Mouse (Mus musculus): ENCODE data around the gene Icam4.
A peak's percentile ranks its signal among the peaks of the same experiment; 100 is the strongest.

The Icam4 gene

GRCm38 (mm10) chr9:21012368-21012767, 16.8 kb upstream of the Icam4 start:
- DNase-seq: no peak

- no peak for DNase-seq
Observed at GRCm38 (mm10) chr9:21014691-21015570, 14.2 kb upstream of the Icam4 start.

- no peak for DNase-seq
Observed at GRCm38 (mm10) chr9:21015571-21016130, 13.5 kb upstream of the Icam4 start, which contains the start of gene Icam1. TSS of gene Icam1 (plus strand) at chr9:21015985.

GRCm38 (mm10) chr9:21016331-21017176, 12.6 kb upstream of the Icam4 start:
- no peak for DNase-seq

- DNase-seq: no peak
Observed at GRCm38 (mm10) chr9:21017177-21017575, 12.0 kb upstream of the Icam4 start.

GRCm38 (mm10) chr9:21018600-21018999, 10.6 kb upstream of the Icam4 start:
- DNase-seq: no peak

- no peak for DNase-seq
Observed at GRCm38 (mm10) chr9:21021363-21021762, 7.8 kb upstream of the Icam4 start.

- no peak for DNase-seq
Observed at GRCm38 (mm10) chr9:21022288-21022687, 6.9 kb upstream of the Icam4 start.

GRCm38 (mm10) chr9:21022726-21023125, 6.4 kb upstream of the Icam4 start:
- no peak for DNase-seq

GRCm38 (mm10) chr9:21025258-21025810, 3.8 kb upstream of the Icam4 start:
- no peak for DNase-seq

GRCm38 (mm10) chr9:21026849-21027248, 2.3 kb upstream of the Icam4 start:
- DNase-seq: no peak

- no peak for DNase-seq
Observed at GRCm38 (mm10) chr9:21027774-21028290, 1.3 kb upstream of the Icam4 start.

GRCm38 (mm10) chr9:21028560-21029110, 538 bp upstream of the Icam4 start:
- no peak for DNase-seq

- DNase-seq: no peak
Observed at GRCm38 (mm10) chr9:21030055-21030600, 955 bp downstream of the Icam4 start.

GRCm38 (mm10) chr9:21030781-21031250, 1.6 kb downstream of the Icam4 start:
- peak; percentile 70 for DNase-seq

GRCm38 (mm10) chr9:21031251-21031895, 2.2 kb downstream of the Icam4 start:
- no peak for DNase-seq

- no peak for DNase-seq
Observed at GRCm38 (mm10) chr9:21031896-21032351, 2.8 kb downstream of the Icam4 start, which contains the start of gene Icam5. TSS of gene Icam5 (plus strand) at chr9:21032073.

- DNase-seq: no peak
Observed at GRCm38 (mm10) chr9:21032491-21032890, 3.3 kb downstream of the Icam4 start.

GRCm38 (mm10) chr9:21033136-21033535, 4.0 kb downstream of the Icam4 start:
- DNase-seq: no peak

GRCm38 (mm10) chr9:21034481-21035085, 5.4 kb downstream of the Icam4 start:
- DNase-seq: no peak

GRCm38 (mm10) chr9:21035586-21035985, 6.4 kb downstream of the Icam4 start:
- DNase-seq: no peak
